Mouse (Mus musculus) cerebellum, adult 2 months (tissue): ENCODE results near the gene Map4k2.

Experiments
- CTCF ChIP-seq: fragments of 200-500 bp; IDR thresholded peaks from 2 replicates; pipeline ENCODE4 v1.5.1; 2011; ENCODE audit warnings: low read depth, mild to moderate bottlenecking, control low read depth, low read length, moderate library complexity, borderline replicate concordance; ENCODE audit not compliant: insufficient read depth
- POLR2A ChIP-seq: fragments of 200-500 bp; IDR thresholded peaks from 2 replicates; pipeline ENCODE4 v1.6.1; 2011; ENCODE audit warnings: low read length, control low read depth, borderline replicate concordance; ENCODE audit not compliant: insufficient read depth

- TF ChIP-seq CTCF, result no peak
- TF ChIP-seq POLR2A, result no peak
Observed at GRCm38 (mm10) chr19:6392743-6393393, 51.9 kb downstream of the Map4k2 start.
